ENCODE assay signal across 7 mouse cellular contexts in the genomic region with DNA sequence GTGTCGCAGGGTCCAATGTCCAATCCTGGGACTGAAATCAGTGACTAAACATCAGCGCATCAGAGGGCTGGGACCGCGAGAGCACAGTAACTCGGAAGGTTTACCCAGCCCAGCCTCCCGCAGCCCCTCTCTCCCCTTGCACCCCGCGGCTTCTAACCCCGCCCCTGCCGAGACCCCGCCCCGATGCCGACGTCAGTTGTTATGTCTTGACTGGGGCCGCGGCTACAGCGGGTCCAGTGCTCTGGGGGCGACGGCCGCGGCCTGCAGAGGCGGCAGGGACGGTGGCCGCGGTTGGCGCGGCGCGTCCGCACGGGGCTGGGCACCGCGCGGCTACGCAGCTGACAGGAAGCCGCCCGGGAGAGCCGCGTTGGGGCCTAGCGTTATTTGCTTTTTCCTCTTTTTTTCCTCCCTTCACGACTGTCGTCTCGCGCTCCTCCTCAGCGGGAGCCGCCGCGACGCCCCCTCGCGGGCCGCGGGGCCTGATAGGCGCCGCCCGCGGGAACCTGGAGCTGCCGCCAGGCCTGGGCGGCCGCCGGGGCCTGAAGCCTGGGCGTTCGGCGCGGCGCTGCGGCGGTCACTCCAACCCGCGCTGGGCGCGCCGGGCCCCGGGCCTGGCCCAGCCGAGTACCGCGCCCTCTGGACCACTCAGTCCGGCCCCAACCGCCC. TPM values are rescaled to one million over a fixed set of nuclear protein-coding genes. Genes with fewer than 3 reads are reported as not detected.
A peak's percentile ranks its signal among the peaks of the same experiment; 100 is the strongest.
DNase-seq lines count a peak whose midpoint lies in the region; ATAC-seq lines count a peak whose summit lies in the region.

A gene (plus strand): TSS at position 220 of the 666 bp plus-strand sequence.

- peak within 1 kb of the TSS; percentile 75 for H3K4me2 ChIP-seq in intestine, embryonic 15.5 days (replicated peaks)

- H3K27me3 ChIP-seq in intestine, embryonic 15.5 days (replicated peaks), result no peaks in the 10 kb centered on the region
- no peaks in the 10 kb centered on the region for H3K27me3 ChIP-seq in midbrain, embryonic 10.5 days (ENCODE audit: low read depth, poor library complexity, severe bottlenecking)

- ATAC-seq in intestine, embryonic 15.5 days, result peak; percentile 97

- no peaks in the 10 kb centered on the region for H3K4me1 ChIP-seq in intestine, embryonic 15.5 days (replicated peaks)
- H3K4me1 ChIP-seq in midbrain, embryonic 10.5 days, result peaks cover 20% of the 10 kb centered on the region

- intact Hi-C loops in gastrocnemius, postnatal 36 days (cut with DNase I), result loop anchor here (2.0 kb wide), 1 partner anchor 53 kb away; a partner anchor contains a TSS
- intact Hi-C loops in left cerebral cortex, postnatal 25 days (cut with DNase I), result loop anchor here (1.0 to 10.0 kb wide), 3 partner anchors 54 to 311 kb away; a partner anchor contains a TSS

- H3K27ac ChIP-seq in intestine, embryonic 15.5 days, result peak within 1 kb of the TSS; percentile 100
- H3K27ac ChIP-seq in midbrain, embryonic 10.5 days (replicated peaks), result peak within 1 kb of the TSS; percentile 98

- no peaks in the 10 kb centered on the region for H3K36me3 ChIP-seq in intestine, embryonic 15.5 days
- H3K36me3 ChIP-seq in midbrain, embryonic 10.5 days, result peaks cover 11% of the 10 kb centered on the region

- peak; percentile 91 to 93 for DNase-seq in adrenal gland, adult 18-20 months (ENCODE audit: low spot score in 2 of 2)
- DNase-seq in embryo, embryonic 11 days, result peak; percentile 96
- peak; percentile 91 to 92 for DNase-seq in gastrocnemius, postnatal 36 days
- DNase-seq in left cerebral cortex, postnatal 25 days (ENCODE audit: low spot score in 2 of 2), result peak; percentile 86 to 89
- peak; percentile 97 for DNase-seq in midbrain, embryonic 10.5 days (ENCODE audit: low spot score)
- peak; percentile 92 for DNase-seq in right cerebral cortex, postnatal 4 days

- under 1% methylated on average over 57 of the region's 79 CpGs for WGBS in intestine, embryonic 15.5 days
- WGBS in midbrain, embryonic 10.5 days, result under 1% methylated on average over 79 of the region's 79 CpGs

- no peaks in the 10 kb centered on the region for H3K9me3 ChIP-seq in intestine, embryonic 15.5 days
- H3K9me3 ChIP-seq in midbrain, embryonic 10.5 days (replicated peaks), result no peaks in the 10 kb centered on the region

- peak within 1 kb of the TSS; percentile 99 for H3K9ac ChIP-seq in intestine, embryonic 15.5 days

- H3K4me3 ChIP-seq in intestine, embryonic 15.5 days (replicated peaks), result peak within 1 kb of the TSS; percentile 95
- peak within 1 kb of the TSS; percentile 93 for H3K4me3 ChIP-seq in midbrain, embryonic 10.5 days

RNA-seq across cellular contexts. Expression of the gene that starts here (rescaled TPM):
- total RNA-seq in adrenal gland, adult 18-20 months (2021), result 10 to 100 TPM; 33.8 to 34.7 TPM
- total RNA-seq in gastrocnemius, postnatal 36 days (2021), result 10 to 100 TPM; 17.8 to 18.4 TPM
- polyA plus RNA-seq in intestine, embryonic 15.5 days (2015; fragmentation: Nextera tagmentation; extraction: Ambion mirVana), result 27.9 and 29.9 TPM in 2 replicates
- total RNA-seq in left cerebral cortex, postnatal 25 days (2021), result 10 to 100 TPM; 49.8 to 54.0 TPM
- 9.8 and 11.3 TPM in 2 replicates for polyA plus RNA-seq in midbrain, embryonic 10.5 days (2016; fragmentation: Nextera tagmentation; extraction: Ambion mirVana)

Comparison
In these comparisons a context has a peak if more than half of its experiments do, and no peak if none do; other contexts are left out.
1. Peak in every context shown above with its lines: DNase-seq, ATAC-seq, H3K4me3 ChIP-seq and H3K27ac ChIP-seq.